Mouse (Mus musculus) 3T3-L1 (cell line): ENCODE data around the gene Gm48552.

ENCODE experiments used
- DNase-seq: peaks from one replicate; pipeline ENCODE4 v3.0.0-alpha.2; 2015; ENCODE audit warnings: low read depth, low spot score

Gm48552 gene

DNA sequence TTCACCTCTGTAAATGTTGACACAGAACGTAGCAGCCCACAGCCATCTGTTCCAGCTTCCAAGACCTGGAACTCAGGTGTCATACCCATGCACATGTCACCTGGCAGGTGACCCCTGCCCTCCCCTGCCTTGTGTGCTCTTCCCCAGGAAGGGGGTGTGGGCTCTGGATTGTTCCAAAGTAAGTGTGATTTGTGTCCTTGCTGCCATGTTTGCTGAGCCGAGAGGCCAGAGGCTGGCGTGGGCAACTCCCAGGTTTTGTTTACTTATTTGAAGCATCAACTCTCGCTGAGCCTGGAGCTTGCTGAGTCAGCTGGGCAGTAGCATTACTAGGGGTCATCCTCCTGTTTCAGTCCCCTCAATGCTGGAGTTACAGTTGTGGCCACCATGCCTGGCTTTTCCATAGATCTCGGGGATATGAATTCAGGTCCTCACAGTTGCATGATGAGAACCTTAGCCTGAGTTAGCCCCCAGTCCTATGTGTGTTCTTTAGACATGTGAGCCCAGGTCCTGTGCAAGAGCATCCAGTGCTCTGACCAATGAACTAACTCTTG, at the start of gene Gm48552:
Gene Gm48552, plus strand, starts transcription at position 501 of the 551 bp plus-strand sequence.
- no peak for DNase-seq

DNA sequence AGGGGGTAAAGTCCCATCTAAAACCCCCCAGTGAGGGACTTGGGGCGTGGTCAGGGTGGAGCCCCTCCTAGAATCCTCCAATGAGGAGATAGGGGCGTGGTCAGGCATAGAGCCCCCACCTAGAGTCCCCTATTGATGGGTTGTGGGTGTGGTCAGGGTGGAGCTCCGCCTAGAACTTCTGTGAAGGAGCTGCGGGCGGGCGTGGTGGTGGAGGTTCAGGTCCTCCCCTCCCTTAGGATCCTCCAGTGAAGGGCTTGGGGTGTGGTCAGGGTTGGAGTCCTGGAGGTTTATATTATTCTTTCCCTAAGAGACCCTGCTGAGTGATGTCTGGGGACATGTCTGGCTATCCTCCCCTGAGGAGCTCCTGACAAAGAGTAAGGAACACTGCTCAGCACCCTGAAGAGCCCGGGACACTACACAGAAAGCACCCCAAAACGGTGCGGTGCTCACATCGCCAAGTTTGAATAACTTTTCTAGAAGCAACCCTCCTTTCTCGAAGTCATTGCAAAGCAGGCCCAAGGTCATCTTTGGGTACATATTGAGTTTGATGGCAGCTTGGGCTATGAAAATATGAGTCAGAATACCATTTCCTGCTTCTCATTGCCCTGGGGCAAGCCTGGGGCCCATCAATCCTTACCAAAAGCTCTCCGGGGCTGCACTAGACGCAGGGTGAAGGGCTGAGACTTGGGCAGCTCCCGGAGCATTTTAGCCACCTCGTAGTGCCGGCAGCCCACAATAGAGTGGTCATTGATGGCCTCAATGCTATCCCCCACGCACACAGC, 48.1 kb upstream of the Gm48552 start:
- DNase-seq = peak; percentile 65

DNA sequence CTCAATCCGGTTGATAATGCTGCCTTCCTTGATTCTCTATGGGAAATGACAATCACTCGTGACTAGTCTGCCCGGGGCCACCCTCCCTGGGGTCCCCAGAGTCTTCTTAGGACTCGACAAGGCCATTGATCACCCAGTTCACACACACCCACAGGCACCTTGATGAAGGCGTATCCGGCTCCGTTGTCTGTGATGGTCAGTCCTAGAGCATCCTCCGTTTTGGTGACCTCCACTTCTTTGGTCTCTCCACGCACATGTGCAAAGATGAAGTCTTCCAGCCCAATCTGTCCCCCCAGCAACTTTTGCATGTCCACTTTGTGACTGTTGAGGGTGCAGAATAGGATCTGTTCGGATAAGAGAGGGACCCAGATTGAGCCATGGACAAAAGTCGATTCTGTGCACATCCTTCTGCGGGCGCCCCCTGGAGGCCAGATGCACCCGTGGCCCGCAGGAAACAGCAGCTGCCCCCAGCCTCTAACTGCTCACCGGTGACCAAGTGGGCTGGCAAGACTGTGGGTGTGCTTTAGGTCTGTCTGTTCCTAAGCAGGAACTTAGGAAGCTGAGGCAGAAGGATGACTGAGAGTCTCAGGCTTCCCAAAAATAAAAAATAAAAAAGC, 47.4 kb upstream of the Gm48552 start:
- peak; percentile 69 for DNase-seq

DNA sequence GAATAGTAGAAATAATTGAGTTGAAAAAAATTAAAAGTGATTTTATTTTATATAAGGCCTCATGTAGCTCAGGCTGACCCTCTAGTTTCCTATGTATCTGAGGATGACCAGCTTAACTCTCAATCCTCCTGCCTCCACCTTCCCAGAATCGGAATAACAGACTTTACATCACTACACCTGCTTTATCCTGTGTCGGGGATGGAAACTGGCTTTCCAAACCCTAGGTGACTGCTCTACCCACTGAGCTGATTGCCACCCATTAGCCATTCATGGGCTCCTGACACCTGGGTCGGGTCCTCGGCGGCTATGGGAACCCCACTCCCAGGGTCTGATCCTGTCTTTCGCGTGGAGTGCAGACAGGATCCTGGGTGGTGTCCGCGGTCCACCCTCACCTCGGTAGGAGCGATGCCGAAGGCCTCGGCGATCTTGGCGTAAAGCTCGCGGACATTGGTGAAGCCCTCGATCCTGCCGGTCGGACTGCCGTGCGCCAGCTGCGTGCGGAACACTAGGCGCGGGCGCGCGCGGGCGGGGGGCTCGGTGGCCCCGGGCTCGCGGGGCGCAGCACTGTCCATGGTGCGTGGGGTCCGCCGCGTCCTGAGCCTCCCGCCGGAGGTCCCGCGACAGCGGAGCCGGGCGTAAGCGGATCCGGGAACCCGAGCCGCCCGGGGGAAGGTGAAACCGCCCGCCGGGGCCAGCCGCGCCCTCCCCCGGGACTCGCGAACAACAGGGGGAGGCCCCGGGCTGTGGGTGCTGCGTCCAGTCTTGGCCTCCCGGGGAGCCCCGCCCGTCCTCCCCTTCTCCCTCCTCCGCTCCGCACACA, 45.9 kb upstream of the Gm48552 start, which contains the start of gene Gipc3:
Gene Gipc3, minus strand, starts transcription at position 581 of the 820 bp plus-strand sequence.
- DNase-seq = no peak

DNA sequence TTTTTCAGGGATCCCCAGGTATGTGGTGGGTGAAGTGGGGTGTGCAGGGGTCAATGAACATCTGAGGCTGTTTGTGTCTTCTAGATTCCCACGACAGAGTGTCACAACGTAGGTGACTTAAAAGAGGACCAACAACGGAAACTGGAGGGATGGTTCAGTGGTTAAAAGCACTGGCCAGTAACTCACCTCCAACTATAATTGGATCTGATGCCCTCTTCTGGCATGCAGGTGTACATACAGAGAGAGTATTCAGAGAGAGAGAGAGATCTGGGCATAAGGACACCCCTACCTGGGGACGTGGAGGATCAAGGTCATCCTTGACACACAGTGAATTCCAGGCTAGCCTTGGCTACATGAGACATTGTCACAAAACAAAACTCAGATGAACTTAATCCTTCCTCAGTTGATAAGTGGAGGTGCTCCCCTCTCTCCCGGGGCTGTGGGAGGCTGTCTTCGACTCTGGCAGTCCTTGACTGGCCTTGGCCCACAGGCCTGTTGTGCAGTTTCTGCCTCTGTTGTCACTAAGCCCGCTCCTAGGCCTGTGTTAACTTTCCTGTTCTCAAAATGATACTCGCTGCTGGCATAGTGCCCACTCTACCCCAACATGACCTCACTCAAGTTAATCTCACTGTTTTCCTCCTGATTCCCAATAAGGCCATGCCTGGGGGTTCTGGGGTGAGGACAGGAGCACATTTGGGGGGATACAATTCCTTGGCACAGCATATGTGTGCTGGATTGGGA, 44.2 kb upstream of the Gm48552 start:
- no peak for DNase-seq

DNA sequence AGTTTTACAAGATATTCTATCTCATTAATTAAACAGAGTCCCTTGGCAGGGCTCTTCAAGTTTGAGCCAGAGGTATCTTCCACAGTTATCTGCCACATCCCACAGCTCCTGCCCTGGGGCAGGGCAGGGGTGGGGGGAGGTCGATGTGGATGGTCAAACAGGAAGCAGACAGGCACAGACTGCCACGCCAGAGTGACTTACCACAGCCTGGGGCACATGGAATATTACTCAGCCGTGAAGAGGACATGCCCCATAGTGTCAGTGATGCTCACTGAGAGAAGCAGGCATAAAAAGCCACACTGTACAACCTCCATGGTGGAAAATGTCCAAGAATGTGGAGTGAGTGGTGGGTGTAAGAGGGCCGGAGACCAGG, 43.7 kb upstream of the Gm48552 start:
- no peak for DNase-seq

DNA sequence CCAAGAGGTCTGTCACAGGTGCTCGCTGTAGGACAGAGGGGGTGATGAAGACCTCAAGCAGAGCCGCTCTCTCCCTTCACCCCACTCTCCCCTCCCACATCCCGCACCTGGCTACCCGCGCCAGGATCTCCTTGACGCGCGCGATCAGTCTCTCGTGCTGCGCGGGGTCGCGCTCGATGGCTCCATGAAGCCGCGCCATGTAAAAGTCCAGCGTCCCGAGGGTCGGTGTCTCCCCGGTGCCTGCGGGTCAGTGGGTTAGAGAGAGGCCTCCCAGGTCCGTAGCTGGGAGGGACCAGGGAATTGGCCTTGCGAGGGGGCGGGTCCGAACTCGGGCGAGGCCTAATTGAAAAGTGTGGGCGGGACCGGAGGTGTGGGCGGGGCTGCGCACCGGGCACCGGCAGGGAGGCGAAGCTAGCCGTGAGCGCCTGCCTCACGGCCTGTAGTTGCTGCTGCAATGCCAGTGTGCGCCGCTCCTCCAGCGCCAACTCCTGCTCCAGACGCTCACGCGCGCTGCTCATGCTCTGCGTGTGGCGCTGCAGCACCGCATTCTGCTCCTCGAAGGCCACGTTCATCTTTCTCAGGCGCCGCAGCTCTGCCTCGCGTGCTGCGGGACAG, 42.2 kb upstream of the Gm48552 start:
- no peak for DNase-seq

DNA sequence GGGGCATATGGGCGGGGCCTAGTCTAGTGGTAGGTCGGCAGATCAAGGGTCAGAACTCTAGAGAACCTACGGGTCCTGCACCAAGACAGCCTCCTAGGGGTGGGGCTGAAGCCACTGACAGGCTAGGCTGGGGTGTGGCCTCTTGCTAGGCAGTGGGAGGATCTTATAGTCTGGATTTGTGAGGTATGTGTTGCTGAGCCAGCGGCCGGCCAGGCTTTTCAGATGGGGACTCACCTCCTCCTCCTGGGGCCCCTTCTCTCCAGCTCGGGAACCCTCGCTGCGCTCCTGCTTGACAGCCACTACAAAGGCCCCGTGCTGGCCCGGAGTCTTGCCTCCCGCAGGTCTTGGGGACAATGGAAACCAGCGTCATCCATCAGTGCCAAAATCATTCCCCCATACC, 39.7 kb upstream of the Gm48552 start:
- peak; percentile 86 for DNase-seq

DNA sequence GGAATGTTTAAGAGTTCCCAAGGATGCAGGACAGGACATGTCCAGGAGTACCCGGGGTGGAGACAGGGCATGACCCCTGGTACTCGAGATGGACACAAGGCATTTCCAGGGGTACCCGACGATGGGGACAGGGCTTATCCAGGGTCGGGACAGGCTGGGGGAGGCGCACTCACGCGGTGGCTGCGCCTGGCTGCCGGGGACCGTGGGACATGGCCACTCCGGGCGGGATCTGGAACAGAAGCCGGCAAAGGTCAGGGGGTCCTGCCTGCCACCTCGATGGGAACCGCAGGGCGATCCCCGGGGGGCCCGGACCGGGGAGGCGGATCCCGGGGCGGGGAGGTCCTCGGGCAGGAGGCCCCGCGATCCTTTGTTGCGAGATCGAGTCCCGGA, 38.8 kb upstream of the Gm48552 start:
- DNase-seq = peak; percentile 28

DNA sequence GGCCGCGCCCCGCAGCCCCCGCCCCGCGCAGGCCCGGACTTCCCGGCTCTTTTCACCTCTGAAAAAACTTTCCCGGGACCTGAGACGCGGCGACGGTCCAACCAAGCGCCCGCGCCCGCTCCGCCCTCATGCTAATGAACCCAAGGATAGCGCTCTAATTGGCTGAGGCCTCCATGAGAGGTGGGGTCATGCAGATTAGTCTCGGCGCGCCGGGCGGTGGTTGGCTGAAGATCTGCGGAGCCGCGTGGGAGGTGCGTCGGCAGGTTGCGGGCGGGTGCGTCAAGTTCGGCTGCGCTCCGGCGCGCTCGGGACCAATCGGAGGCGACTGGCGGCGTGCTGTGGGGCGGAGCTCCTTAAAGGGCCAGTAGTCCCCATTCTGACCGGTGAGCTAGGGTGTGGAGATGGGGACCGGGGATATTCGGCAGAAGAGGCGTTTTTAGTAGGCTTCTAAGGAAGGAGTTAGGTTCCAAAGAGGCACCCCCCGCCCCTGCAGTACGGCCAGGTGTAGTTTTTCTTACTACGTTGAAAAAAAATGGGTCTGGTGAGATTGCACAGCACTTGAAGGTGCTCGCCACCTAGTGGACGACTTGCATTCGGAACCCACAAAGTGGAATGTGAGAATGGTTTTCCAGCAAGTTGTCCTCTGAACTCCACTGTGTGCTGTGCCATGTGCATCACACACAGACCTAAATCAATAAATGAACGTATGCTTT, 38.3 kb upstream of the Gm48552 start, which contains the start of gene Hmg20b:
Gene Hmg20b, minus strand, starts transcription at position 130 of the 713 bp plus-strand sequence.
- peak; percentile 98 for DNase-seq

DNA sequence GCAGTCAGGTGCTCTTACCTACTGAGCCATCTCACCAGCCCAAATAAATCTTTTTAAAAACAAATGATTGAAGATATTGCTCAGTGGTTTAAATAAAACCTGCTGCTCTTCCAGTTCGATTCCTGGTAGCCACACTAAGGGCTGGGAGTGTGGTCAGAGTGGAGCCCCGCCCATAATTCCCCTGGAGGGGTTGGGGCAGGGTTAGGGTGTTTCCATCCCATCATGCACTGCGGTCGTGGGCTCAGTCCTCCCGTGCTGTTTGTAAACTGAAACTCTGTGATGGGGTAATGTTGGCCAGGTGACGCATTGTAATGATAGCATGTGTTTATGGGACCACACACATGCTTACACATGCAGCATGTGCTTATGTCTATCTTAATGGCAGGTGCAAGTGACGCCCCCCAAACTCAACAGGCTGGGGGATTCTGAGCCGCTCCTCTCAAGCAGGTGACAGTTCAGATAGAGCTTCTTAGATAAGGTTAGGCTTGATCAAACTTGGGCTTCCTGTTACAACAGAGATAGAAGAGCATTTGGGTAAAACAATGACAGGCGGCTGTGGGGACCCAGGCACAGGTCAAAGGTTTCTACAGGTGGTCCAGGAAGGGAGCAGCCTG, 37.0 kb upstream of the Gm48552 start:
- no peak for DNase-seq

DNA sequence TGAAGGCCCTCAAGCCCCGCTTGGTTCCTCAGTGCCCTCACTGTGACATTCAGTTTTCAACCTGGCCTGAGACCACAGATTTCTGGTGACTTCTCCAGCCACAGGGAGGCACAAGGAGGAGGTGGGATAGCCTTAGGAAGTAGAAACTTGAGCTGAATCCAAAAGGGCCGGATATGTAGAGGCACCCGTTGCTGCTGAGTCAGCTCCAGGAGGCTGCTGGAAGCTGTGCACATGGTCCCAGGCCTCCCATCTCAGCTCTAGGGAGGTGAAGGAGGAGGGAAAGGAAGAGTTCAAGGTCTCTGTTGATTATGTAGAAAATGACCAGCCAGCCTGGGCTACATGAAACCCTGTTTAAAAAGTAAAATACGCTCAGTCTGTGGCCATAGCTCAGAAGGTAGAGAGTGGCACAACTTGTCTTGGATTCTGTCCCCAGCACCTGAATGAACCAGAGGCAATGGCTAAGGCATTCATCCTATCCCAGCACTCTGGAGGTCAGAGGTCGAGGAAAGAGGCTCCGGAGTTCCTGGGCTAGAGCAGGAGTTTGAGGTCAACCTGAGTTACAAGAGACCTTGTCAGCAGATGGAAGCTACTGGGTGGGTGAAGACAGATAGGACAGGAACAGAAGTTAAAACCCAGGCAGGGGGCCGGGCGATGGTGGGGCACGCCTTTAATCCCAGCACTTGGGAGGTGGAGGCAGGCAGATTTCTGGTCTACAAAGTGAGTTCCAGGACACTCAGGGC, 33.9 kb upstream of the Gm48552 start:
- peak; percentile 84 for DNase-seq

DNA sequence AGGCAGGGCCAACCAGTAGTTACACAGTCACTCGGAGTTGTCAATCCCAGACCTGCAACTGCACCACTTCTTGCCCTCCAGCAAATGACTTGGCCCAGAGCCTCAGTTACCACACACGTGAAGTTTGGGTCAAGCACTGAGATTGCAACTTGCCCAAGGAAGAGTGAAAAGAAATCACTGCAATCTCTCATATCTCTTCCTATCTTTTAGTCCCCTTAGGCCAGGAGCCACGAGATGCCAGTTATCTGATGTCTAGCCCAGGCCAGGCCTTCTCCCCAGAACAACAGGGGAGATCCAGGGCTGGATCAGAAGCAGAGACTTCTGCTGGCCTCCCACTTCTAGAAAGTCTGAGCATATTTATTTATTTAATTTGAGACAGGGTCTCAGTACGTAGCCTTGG, 33.3 kb upstream of the Gm48552 start:
- DNase-seq = no peak

DNA sequence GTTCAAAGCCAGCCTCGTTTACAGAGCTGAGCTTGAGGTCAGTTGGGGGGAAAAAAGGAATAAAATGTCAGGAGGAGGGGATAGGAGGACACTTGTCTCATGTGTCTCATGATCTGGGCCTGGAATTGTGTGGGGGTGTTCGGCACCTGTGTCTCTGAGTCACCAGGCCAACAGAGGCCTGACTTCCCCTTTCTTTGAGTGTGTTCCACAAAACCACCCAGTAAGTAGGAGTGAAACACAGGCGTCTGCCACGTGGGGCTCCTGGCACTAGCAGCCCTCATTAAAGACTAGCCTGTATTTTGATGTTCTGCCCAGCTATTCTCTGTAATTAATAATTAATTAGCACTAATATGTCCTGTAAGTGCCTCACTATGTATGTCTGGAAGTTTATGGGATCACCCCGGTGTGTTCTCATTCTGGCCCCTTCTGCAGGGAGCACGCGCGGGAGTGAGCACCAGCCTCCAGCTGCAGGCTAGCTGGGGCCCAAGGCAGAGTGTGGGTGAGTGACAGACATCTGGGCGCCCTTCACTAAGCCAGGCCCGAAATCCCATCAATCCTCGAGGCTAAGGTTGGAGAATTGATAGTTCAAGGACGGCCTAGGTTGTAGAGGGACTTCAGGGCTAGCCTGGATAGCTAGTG, 32.3 kb upstream of the Gm48552 start:
- no peak for DNase-seq

DNA sequence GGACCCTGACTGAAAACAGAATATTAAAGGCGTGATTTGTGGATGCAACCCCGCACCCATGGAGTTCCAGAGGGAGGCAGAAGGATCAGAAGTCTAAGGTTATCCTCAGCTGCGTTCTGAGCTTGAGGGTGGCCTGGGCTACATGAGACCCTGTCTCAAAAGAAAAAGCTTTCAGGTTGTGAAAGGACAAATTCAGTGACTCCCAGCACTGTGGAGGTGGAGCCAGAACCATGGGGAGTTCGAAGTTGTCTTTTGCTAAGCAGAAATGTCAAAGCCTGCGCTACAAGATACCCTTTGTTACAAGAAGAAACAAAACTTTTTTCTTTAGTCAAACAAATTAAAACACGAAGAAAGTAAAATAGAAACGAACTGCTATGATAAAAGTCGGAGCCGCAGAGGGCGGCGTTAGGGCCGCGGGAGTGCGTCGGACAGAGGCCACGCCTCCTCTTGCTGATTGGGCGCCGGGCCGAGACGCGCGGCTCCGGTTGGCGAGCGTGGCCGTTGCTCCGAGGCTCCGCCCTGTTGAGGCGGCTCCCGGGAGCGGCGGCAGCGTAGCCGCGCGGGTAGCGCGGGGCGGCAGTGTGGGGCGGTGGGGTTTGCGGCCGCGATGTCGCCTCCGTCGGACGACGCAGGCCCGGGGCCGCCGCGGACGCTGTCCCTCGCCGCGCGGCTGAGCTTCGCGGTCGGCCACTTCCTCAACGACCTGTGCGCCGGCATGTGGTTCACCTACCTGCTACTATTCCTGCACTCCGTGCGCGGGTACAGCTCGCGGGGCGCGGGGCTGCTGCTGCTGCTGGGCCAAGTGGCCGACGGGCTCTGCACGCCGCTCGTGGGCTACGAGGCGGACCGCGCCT, 31.6 kb upstream of the Gm48552 start, which contains the start of gene Mfsd12:
Gene Mfsd12, plus strand, starts transcription at position 501 of the 854 bp plus-strand sequence.
- DNase-seq = peak; percentile 77

DNA sequence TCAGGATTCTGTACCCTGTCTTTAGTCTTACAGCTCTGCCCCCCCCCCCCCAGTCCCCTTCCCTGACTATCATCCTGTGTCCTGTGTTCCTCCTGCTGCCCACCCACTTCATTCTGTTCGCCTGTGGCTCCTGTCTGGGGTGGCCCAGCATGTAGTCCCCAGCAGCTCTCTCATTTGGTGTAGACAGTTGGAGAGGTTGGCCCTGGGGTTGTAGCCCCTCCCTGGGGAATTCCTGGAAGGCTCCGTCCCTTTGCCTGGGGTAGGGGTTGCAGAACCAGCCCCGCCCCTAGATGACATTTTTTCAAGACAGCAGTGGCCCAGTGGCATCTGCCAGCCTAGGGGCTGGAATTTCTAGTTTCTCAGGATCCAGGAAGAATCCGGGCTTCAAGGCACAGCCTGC, 30.6 kb upstream of the Gm48552 start:
- no peak for DNase-seq

DNA sequence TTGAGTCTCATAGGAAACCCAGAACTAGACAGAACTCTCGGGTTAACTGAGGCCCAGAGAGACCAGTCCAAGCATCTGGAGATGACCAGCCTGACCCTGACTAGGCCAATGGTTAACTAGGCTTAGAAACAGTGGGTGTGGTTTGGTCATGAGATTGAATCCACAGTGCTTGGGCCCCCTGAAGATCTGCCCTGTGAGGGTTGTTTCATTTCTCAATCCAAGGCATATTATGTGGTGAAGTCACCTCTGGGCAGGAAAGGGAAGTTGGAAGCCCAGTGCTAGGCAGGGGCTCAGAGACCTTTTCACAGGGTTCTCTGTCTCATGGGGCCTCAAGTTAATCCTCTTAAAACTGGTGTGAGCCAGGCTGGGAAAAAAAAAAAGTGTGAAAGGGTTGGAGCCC, 30.0 kb upstream of the Gm48552 start:
- DNase-seq = peak; percentile 34

DNA sequence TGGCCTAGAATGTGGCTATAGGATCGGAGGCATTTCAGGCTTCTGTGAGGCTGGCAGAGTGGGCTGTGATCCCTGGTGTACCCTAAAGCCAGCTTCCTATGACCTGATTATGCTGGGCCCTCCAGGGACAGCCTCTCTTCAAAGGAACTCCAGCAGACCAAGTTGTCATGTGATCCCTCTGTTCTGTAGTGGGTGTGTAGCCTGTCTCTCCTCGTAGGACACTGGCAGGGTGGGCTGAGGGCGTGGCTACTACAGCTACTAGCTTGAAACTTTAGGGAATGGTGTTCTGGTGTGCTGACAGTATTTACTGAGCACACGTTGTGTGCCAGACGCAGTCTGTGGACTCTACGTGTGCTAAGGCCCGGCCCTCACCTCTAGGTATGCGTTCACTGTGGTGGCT, 28.1 kb upstream of the Gm48552 start:
- no peak for DNase-seq
